Mouse (Mus musculus) liver, adult 2 months (tissue): ENCODE results near the gene AW011738. TPM values are rescaled to one million over a fixed set of nuclear protein-coding genes. Genes with fewer than 3 reads are reported as not detected.

Experiments used
- DNase-seq: peaks from one replicate; pipeline ENCODE4 v3.0.0-alpha.2; 2011; ENCODE audit warnings: low read depth, low spot score; ENCODE audit errors: extremely low read depth
- H3K27ac ChIP-seq: fragments of 200-500 bp; replicated peaks from 2 replicates; pipeline ENCODE4 v1.5.1; 2012; ENCODE audit warnings: low read depth, mild to moderate bottlenecking, control low read depth, inconsistent platforms, low read length; ENCODE audit not compliant: insufficient read depth
- H3K27me3 ChIP-seq: fragments of 200-500 bp; 2 replicates; pipeline ENCODE4 v1.6.1; 2012; ENCODE audit warnings: mild to moderate bottlenecking, moderate library complexity, low read length, inconsistent platforms; ENCODE audit not compliant: control insufficient read depth, insufficient read depth
- H3K36me3 ChIP-seq: fragments of 200-500 bp; 2 replicates; pipeline ENCODE4 v1.6.1; 2012; ENCODE audit warnings: low read length, inconsistent platforms; ENCODE audit not compliant: control insufficient read depth, insufficient read depth
- H3K4me1 ChIP-seq: fragments of 200-500 bp; 2 replicates; pipeline ENCODE4 v1.6.1; 2011; ENCODE audit warnings: low read length; ENCODE audit not compliant: control insufficient read depth, insufficient read depth
- H3K4me3 ChIP-seq: fragments of 200-500 bp; 2 replicates; pipeline ENCODE4 v1.5.1; 2011; ENCODE audit warnings: low read depth, mild to moderate bottlenecking, control low read depth, low read length, moderate library complexity; ENCODE audit not compliant: insufficient read depth
- H3K79me2 ChIP-seq: fragments of 200-500 bp; 2 replicates; pipeline ENCODE4 v1.6.1; 2012; ENCODE audit warnings: inconsistent platforms, mild to moderate bottlenecking, low read length, moderate library complexity; ENCODE audit not compliant: control insufficient read depth, insufficient read depth
- H3K9ac ChIP-seq: fragments of 200-500 bp; 2 replicates; pipeline ENCODE4 v1.6.1; 2012; ENCODE audit warnings: low read depth, mild to moderate bottlenecking, control low read depth, inconsistent platforms, low read length
- CTCF ChIP-seq: fragments of 200-500 bp; IDR thresholded peaks from 2 replicates; pipeline ENCODE4 v1.5.1; 2011; ENCODE audit warnings: low read depth, low read length, control low read depth
- POLR2A ChIP-seq: fragments of 200-500 bp; IDR thresholded peaks from 2 replicates; pipeline ENCODE4 v1.6.1; 2011; ENCODE audit warnings: low read length, control low read depth; ENCODE audit not compliant: insufficient read depth; ENCODE audit errors: extremely low read depth
- WGBS: fragments of 180-500 bp; shearing (Covaris S2); methylation state at CpG from one replicate; pipeline ENCODE4 v1.1.7; 2018; 5-methylcytosine and 5-hydroxymethylcytosine counted together
- polyA plus RNA-seq: library from polyadenylated mRNA; depleted of rRNA; stranded (reverse); fragments of >200 nt; gene quantifications from 2 replicates; pipeline ENCODE4 v1.2.3, GENCODE M21; 2012
- total RNA-seq: library from RNA; depleted of rRNA; stranded (reverse); fragments of >200 nt; gene quantifications from 2 replicates; pipeline ENCODE4 v1.2.3, GENCODE M21; 2014

The AW011738 gene
- total and polyA plus RNA-seq, 2 experiments, result 2.5 to 3.7 TPM

GRCm38 (mm10) chr4:156202462-156202893 is 626 bp upstream of the AW011738 start:
- TF ChIP-seq CTCF (no peak), POLR2A (no peak)
- Histone ChIP-seq H3K36me3 (no peaks in the 10 kb centered on the region), H3K27ac (peak overlapping the region; percentile 51), H3K4me1 (peaks cover 18% of the 10 kb centered on the region), H3K79me2 (peaks cover 5% of the 10 kb centered on the region; the same call in 1 of the 2 replicates), H3K9ac (peak overlapping the region; percentile 7), H3K4me3 (peak overlapping the region; percentile 45), H3K27me3 (no peaks in the 10 kb centered on the region)
- DNase-seq, result peak; percentile 19
- 37% methylated on average over 12 of the region's 12 CpGs for WGBS

- Histone ChIP-seq H3K9ac (peak overlapping the region; percentile 91), H3K27me3 (no peaks in the 10 kb centered on the region), H3K4me3 (peak overlapping the region; percentile 90), H3K36me3 (no peaks in the 10 kb centered on the region), H3K4me1 (peaks cover 16% of the 10 kb centered on the region), H3K79me2 (peaks cover 5% of the 10 kb centered on the region; the same call in 1 of the 2 replicates), H3K27ac (peak overlapping the region; percentile 81)
- no peak for DNase-seq
- TF ChIP-seq CTCF (no peak), POLR2A (no peak)
- under 1% methylated on average over 49 of the region's 49 CpGs for WGBS
These were observed 468 bp downstream of the AW011738 start for GRCm38 (mm10) chr4:156203413-156204131.

- Histone ChIP-seq H3K4me1 (peaks cover 11% of the 10 kb centered on the region), H3K27ac (no peak overlapping the region), H3K4me3 (no peak overlapping the region), H3K9ac (no peak overlapping the region), H3K36me3 (no peaks in the 10 kb centered on the region), H3K79me2 (peaks cover 5% of the 10 kb centered on the region; the same call in 1 of the 2 replicates), H3K27me3 (no peaks in the 10 kb centered on the region)
- WGBS, result 51% methylated on average over 4 of the region's 4 CpGs
- TF ChIP-seq CTCF (no peak), POLR2A (no peak)
- peak; percentile 57 for DNase-seq
These were observed 5.8 kb downstream of the AW011738 start for GRCm38 (mm10) chr4:156208872-156209271.

- WGBS, result 82% methylated on average over 13 of the region's 13 CpGs
- Histone ChIP-seq H3K79me2 (no peaks in the 10 kb centered on the region), H3K4me1 (peaks cover 4% of the 10 kb centered on the region; the same call in 1 of the 2 replicates), H3K27me3 (no peaks in the 10 kb centered on the region), H3K27ac (no peak overlapping the region), H3K4me3 (no peak overlapping the region), H3K36me3 (no peaks in the 10 kb centered on the region), H3K9ac (no peak overlapping the region)
- DNase-seq, result no peak
- TF ChIP-seq CTCF (no peak), POLR2A (no peak)
These were observed 7.0 kb downstream of the AW011738 start for GRCm38 (mm10) chr4:156209963-156210635.

GRCm38 (mm10) chr4:156213134-156213533 is 10.0 kb downstream of the AW011738 start:
- H3K4me1 ChIP-seq, result no peaks in the 10 kb centered on the region
- 94% methylated on average over 13 of the region's 13 CpGs for WGBS
- TF ChIP-seq CTCF (no peak), POLR2A (no peak)
- H3K27me3 ChIP-seq, result no peaks in the 10 kb centered on the region; the same call in 1 of the 2 replicates
- H3K27ac ChIP-seq, result no peak overlapping the region
- H3K79me2 ChIP-seq, result no peaks in the 10 kb centered on the region
- H3K4me3 ChIP-seq, result no peak overlapping the region
- no peak for DNase-seq
- no peaks in the 10 kb centered on the region for H3K36me3 ChIP-seq
- no peak overlapping the region for H3K9ac ChIP-seq
